Mouse (Mus musculus): ENCODE results near the gene Ikzf1. TPM values are rescaled to one million over a fixed set of nuclear protein-coding genes. Genes with fewer than 3 reads are reported as not detected.

Ikzf1 gene
- total RNA-seq, 2 experiments from 2014 or later: 259 to 294 TPM

GRCm38 (mm10) chr11:11744222-11744621 lies 59.4 kb downstream of the Ikzf1 start:
- no peak for ATAC-seq (replicated peaks; ENCODE audit: low FRiP score, low TSS enrichment, poor library complexity, severe bottlenecking)

- ATAC-seq (replicated peaks; ENCODE audit: low FRiP score, low TSS enrichment, poor library complexity, severe bottlenecking): no peak
Observed at GRCm38 (mm10) chr11:11751091-11751490, 66.3 kb downstream of the Ikzf1 start.

- no peak for ATAC-seq (replicated peaks; ENCODE audit: low FRiP score, low TSS enrichment, poor library complexity, severe bottlenecking)
Observed at GRCm38 (mm10) chr11:11752859-11753258, 68.1 kb downstream of the Ikzf1 start.

GRCm38 (mm10) chr11:11758121-11758520 lies 73.3 kb downstream of the Ikzf1 start:
- no peak for ATAC-seq (replicated peaks; ENCODE audit: low FRiP score, low TSS enrichment, poor library complexity, severe bottlenecking)

GRCm38 (mm10) chr11:11758883-11759282 lies 74.1 kb downstream of the Ikzf1 start:
- ATAC-seq (replicated peaks; ENCODE audit: low FRiP score, low TSS enrichment, poor library complexity, severe bottlenecking): no peak

- ATAC-seq (replicated peaks; ENCODE audit: low FRiP score, low TSS enrichment, poor library complexity, severe bottlenecking): no peak
Observed at GRCm38 (mm10) chr11:11763211-11763666, 78.4 kb downstream of the Ikzf1 start.

- no peak for ATAC-seq (replicated peaks; ENCODE audit: low FRiP score, low TSS enrichment, poor library complexity, severe bottlenecking)
Observed at GRCm38 (mm10) chr11:11765414-11765813, 80.6 kb downstream of the Ikzf1 start.

- peak; percentile 41; the same call in 1 of the 2 replicates for ATAC-seq (replicated peaks; ENCODE audit: low FRiP score, low TSS enrichment, poor library complexity, severe bottlenecking)
Observed at GRCm38 (mm10) chr11:11766105-11766504, 81.3 kb downstream of the Ikzf1 start.

- ATAC-seq (replicated peaks; ENCODE audit: low FRiP score, low TSS enrichment, poor library complexity, severe bottlenecking): no peak
Observed at GRCm38 (mm10) chr11:11766736-11767135, 81.9 kb downstream of the Ikzf1 start.

GRCm38 (mm10) chr11:11768057-11768456 lies 83.3 kb downstream of the Ikzf1 start:
- no peak for ATAC-seq (replicated peaks; ENCODE audit: low FRiP score, low TSS enrichment, poor library complexity, severe bottlenecking)

- no peak for ATAC-seq (replicated peaks; ENCODE audit: low FRiP score, low TSS enrichment, poor library complexity, severe bottlenecking)
Observed at GRCm38 (mm10) chr11:11769281-11769680, 84.5 kb downstream of the Ikzf1 start.

- no peak for ATAC-seq (replicated peaks; ENCODE audit: low FRiP score, low TSS enrichment, poor library complexity, severe bottlenecking)
Observed at GRCm38 (mm10) chr11:11770691-11771090, 85.9 kb downstream of the Ikzf1 start.

- no peak for ATAC-seq (replicated peaks; ENCODE audit: low FRiP score, low TSS enrichment, poor library complexity, severe bottlenecking)
Observed at GRCm38 (mm10) chr11:11772196-11772595, 87.4 kb downstream of the Ikzf1 start.

- ATAC-seq (replicated peaks; ENCODE audit: low FRiP score, low TSS enrichment, poor library complexity, severe bottlenecking): no peak
Observed at GRCm38 (mm10) chr11:11774384-11774783, 89.6 kb downstream of the Ikzf1 start.

GRCm38 (mm10) chr11:11774893-11775292 lies 90.1 kb downstream of the Ikzf1 start:
- ATAC-seq (replicated peaks; ENCODE audit: low FRiP score, low TSS enrichment, poor library complexity, severe bottlenecking): no peak; the same call in 1 of the 2 replicates

GRCm38 (mm10) chr11:11776071-11776821 lies 91.4 kb downstream of the Ikzf1 start:
- 0 out of 2 replicates have a peak, but pooled peaks have one; percentile 5 for ATAC-seq (replicated peaks; ENCODE audit: low FRiP score, low TSS enrichment, poor library complexity, severe bottlenecking)

GRCm38 (mm10) chr11:11776822-11777174 lies 92.0 kb downstream of the Ikzf1 start:
- no peak for ATAC-seq (replicated peaks; ENCODE audit: low FRiP score, low TSS enrichment, poor library complexity, severe bottlenecking)

GRCm38 (mm10) chr11:11777246-11777645 lies 92.4 kb downstream of the Ikzf1 start:
- no peak for ATAC-seq (replicated peaks; ENCODE audit: low FRiP score, low TSS enrichment, poor library complexity, severe bottlenecking)

- no peak for ATAC-seq (replicated peaks; ENCODE audit: low FRiP score, low TSS enrichment, poor library complexity, severe bottlenecking)
Observed at GRCm38 (mm10) chr11:11777796-11778195, 93.0 kb downstream of the Ikzf1 start.

- ATAC-seq (replicated peaks; ENCODE audit: low FRiP score, low TSS enrichment, poor library complexity, severe bottlenecking): no peak
Observed at GRCm38 (mm10) chr11:11778345-11778744, 93.5 kb downstream of the Ikzf1 start.

GRCm38 (mm10) chr11:11781728-11782127 lies 96.9 kb downstream of the Ikzf1 start:
- no peak for ATAC-seq (replicated peaks; ENCODE audit: low FRiP score, low TSS enrichment, poor library complexity, severe bottlenecking)

Measured in megakaryocyte-erythroid progenitor cell, adult 5-6 weeks (primary cell).